Comparison of ENCODE assay signal across 12 mouse cellular contexts in genomic region chr7:98140597-98140996, GRCm38 (mm10). TPM values are rescaled to one million over a fixed set of nuclear protein-coding genes. Genes with fewer than 3 reads are reported as not detected.
A peak's percentile ranks its signal among the peaks of the same experiment; 100 is the strongest.
DNase-seq lines count a peak whose midpoint lies in the region; ATAC-seq and TF ChIP-seq lines count a peak whose summit lies in the region.
"Had no signal": no experiment of that assay in that cellular context is flagged by ENCODE, and none has a peak within 500 bp of the region (broad histone marks: within the 10 kb centered on the region; RNA-seq: fewer than 3 reads in every experiment).

No protein-coding gene starts in this region.

- H3K27ac ChIP-seq in forebrain, embryonic 14.5 days (ENCODE audit: low read depth, low read length), result 0 out of 2 replicates have a peak overlapping the region, but pooled peaks have one; percentile 21
- no peak overlapping the region for H3K27ac ChIP-seq in forebrain, postnatal 0 days (ENCODE audit: low read depth, low read length)
- H3K27ac ChIP-seq in hindbrain, embryonic 10.5 days, result 0 out of 2 replicates have a peak overlapping the region, but pooled peaks have one; percentile 35
- H3K27ac ChIP-seq in hindbrain, embryonic 11.5 days (ENCODE audit: low read depth, low read length), result no peak overlapping the region
- peak overlapping the region; percentile 59 for H3K27ac ChIP-seq in liver, embryonic 12.5 days
- H3K27ac ChIP-seq: midbrain, embryonic 12.5 days; neural tube, embryonic 12.5 days had no signal

- TF ChIP-seq CTCF in forebrain, postnatal 0 days (IDR thresholded peaks at IDR 0.05; ENCODE audit: low read depth), result no peak

- H3K4me3 ChIP-seq in forebrain, embryonic 14.5 days (ENCODE audit: low read depth, low read length), result no peak overlapping the region
- H3K4me3 ChIP-seq in forebrain, postnatal 0 days (ENCODE audit: low read depth, low read length), result no peak overlapping the region
- H3K4me3 ChIP-seq in hindbrain, embryonic 10.5 days, result no peak overlapping the region
- no peak overlapping the region for H3K4me3 ChIP-seq in hindbrain, embryonic 11.5 days (ENCODE audit: low read depth, low read length)
- H3K4me3 ChIP-seq in liver, embryonic 12.5 days, result no peak overlapping the region
- H3K4me3 ChIP-seq: midbrain, embryonic 12.5 days; neural tube, embryonic 12.5 days had no signal

- H3K27me3 ChIP-seq in forebrain, embryonic 14.5 days (replicated peaks; ENCODE audit: control insufficient read depth, insufficient read depth, low read length), result no peaks in the 10 kb centered on the region
- no peaks in the 10 kb centered on the region for H3K27me3 ChIP-seq in forebrain, postnatal 0 days (ENCODE audit: insufficient read depth, low read length)
- peaks cover 12% of the 10 kb centered on the region for H3K27me3 ChIP-seq in hindbrain, embryonic 10.5 days (ENCODE audit: insufficient read depth, poor library complexity, severe bottlenecking)
- H3K27me3 ChIP-seq in hindbrain, embryonic 11.5 days (ENCODE audit: control insufficient read depth, insufficient read depth, low read length), result no peaks in the 10 kb centered on the region
- no peaks in the 10 kb centered on the region for H3K27me3 ChIP-seq in liver, embryonic 12.5 days (replicated peaks)
- H3K27me3 ChIP-seq: neural tube, embryonic 12.5 days had no signal

- DNase-seq in forebrain, embryonic 14.5 days (ENCODE audit: low spot score), result no peak
- DNase-seq in forebrain, postnatal 0 days, result no peak
- DNase-seq in hindbrain, embryonic 10.5 days (ENCODE audit: low spot score), result no peak
- no peak for DNase-seq in hindbrain, embryonic 11.5 days (ENCODE audit: low spot score)
- peak; percentile 40 for DNase-seq in Muller cell, postnatal 12 days (ENCODE audit: inconsistent ontology term)
- DNase-seq in natural killer cell, adult 2 months (ENCODE audit: low spot score in 2 of 2), result no peak
- DNase-seq in frontal cortex, postnatal 25 days (ENCODE audit: low spot score in 2 of 2), result no peak
- DNase-seq: lung, adult 2 months had no signal

- no peaks in the 10 kb centered on the region for H3K9me3 ChIP-seq in forebrain, embryonic 14.5 days (replicated peaks; ENCODE audit: control insufficient read depth, low read length)
- H3K9me3 ChIP-seq in forebrain, postnatal 0 days (ENCODE audit: low read length), result no peaks in the 10 kb centered on the region
- no peaks in the 10 kb centered on the region for H3K9me3 ChIP-seq in hindbrain, embryonic 10.5 days
- H3K9me3 ChIP-seq in hindbrain, embryonic 11.5 days (ENCODE audit: control insufficient read depth, low read length), result no peaks in the 10 kb centered on the region
- H3K9me3 ChIP-seq in liver, embryonic 12.5 days (replicated peaks), result no peaks in the 10 kb centered on the region
- H3K9me3 ChIP-seq: G1E; midbrain, embryonic 12.5 days; neural tube, embryonic 12.5 days had no signal

- 58% methylated on average over 2 of the region's 2 CpGs for WGBS in forebrain, embryonic 14.5 days
- 25% methylated on average over 2 of the region's 2 CpGs for WGBS in forebrain, postnatal 0 days
- 57% methylated on average over 2 of the region's 2 CpGs for WGBS in hindbrain, embryonic 10.5 days
- WGBS in hindbrain, embryonic 11.5 days, result 54% methylated on average over 2 of the region's 2 CpGs
- WGBS in liver, embryonic 12.5 days (ENCODE audit: insufficient replicate concordance), result 4% methylated on average over 2 of the region's 2 CpGs

- no peak overlapping the region for H3K9ac ChIP-seq in forebrain, embryonic 14.5 days (ENCODE audit: low read length)
- H3K9ac ChIP-seq in forebrain, postnatal 0 days, result no peak overlapping the region
- no peak overlapping the region for H3K9ac ChIP-seq in hindbrain, embryonic 11.5 days (ENCODE audit: low read depth, low read length)
- H3K9ac ChIP-seq in liver, embryonic 12.5 days, result no peak overlapping the region
- H3K9ac ChIP-seq: midbrain, embryonic 12.5 days; neural tube, embryonic 12.5 days had no signal

- no peaks in the 10 kb centered on the region for H3K4me1 ChIP-seq in forebrain, embryonic 14.5 days (ENCODE audit: control insufficient read depth, insufficient read depth, low read length)
- H3K4me1 ChIP-seq in forebrain, postnatal 0 days (ENCODE audit: insufficient read depth), result no peaks in the 10 kb centered on the region
- H3K4me1 ChIP-seq in hindbrain, embryonic 10.5 days (replicated peaks), result peaks cover 57% of the 10 kb centered on the region
- H3K4me1 ChIP-seq in hindbrain, embryonic 11.5 days (replicated peaks; ENCODE audit: control insufficient read depth, insufficient read depth, low read length), result no peaks in the 10 kb centered on the region
- peaks cover 66% of the 10 kb centered on the region for H3K4me1 ChIP-seq in liver, embryonic 12.5 days

- no peak overlapping the region for H3K4me2 ChIP-seq in forebrain, embryonic 14.5 days (ENCODE audit: low read length)
- H3K4me2 ChIP-seq in forebrain, postnatal 0 days (ENCODE audit: low read depth), result no peak overlapping the region
- H3K4me2 ChIP-seq in hindbrain, embryonic 11.5 days (replicated peaks; ENCODE audit: low read depth, low read length), result no peak overlapping the region
- H3K4me2 ChIP-seq in liver, embryonic 12.5 days, result peak overlapping the region; percentile 10; the same call in 1 of the 2 replicates
- H3K4me2 ChIP-seq: midbrain, embryonic 12.5 days; neural tube, embryonic 12.5 days had no signal

- H3K36me3 ChIP-seq in forebrain, embryonic 14.5 days (ENCODE audit: control insufficient read depth, insufficient read depth, low read length), result 0 out of 2 replicates have a peak, but pooled peaks cover 3% of the 10 kb centered on the region
- no peaks in the 10 kb centered on the region for H3K36me3 ChIP-seq in forebrain, postnatal 0 days (ENCODE audit: insufficient read depth)
- H3K36me3 ChIP-seq in hindbrain, embryonic 10.5 days, result peaks cover 2% of the 10 kb centered on the region; the same call in 1 of the 2 replicates
- no peaks in the 10 kb centered on the region for H3K36me3 ChIP-seq in hindbrain, embryonic 11.5 days (ENCODE audit: control insufficient read depth, insufficient read depth, low read length)
- peaks cover 54% of the 10 kb centered on the region for H3K36me3 ChIP-seq in liver, embryonic 12.5 days
- H3K36me3 ChIP-seq: G1E; midbrain, embryonic 12.5 days had no signal

- ATAC-seq in forebrain, embryonic 14.5 days, result no peak
- no peak for ATAC-seq in forebrain, postnatal 0 days
- no peak for ATAC-seq in hindbrain, embryonic 11.5 days (ENCODE audit: low FRiP score)
- ATAC-seq in liver, embryonic 12.5 days, result peak; percentile 80

RNA-seq across cellular contexts. Expression of gene Omp, which starts 4.7 kb away (rescaled TPM):
- polyA plus RNA-seq in forebrain, embryonic 14.5 days (2014; fragmentation: Nextera tagmentation; extraction: Ambion mirVana), result 0.30 and 0.32 TPM in 2 replicates
- total RNA-seq in forebrain, postnatal 0 days (2014; rRNA removed), result 0.29 and 0.54 TPM in 2 replicates
- 0.31 and 0.38 TPM in 2 replicates for polyA plus RNA-seq in forebrain, postnatal 0 days (2015; fragmentation: Nextera tagmentation; extraction: Ambion mirVana)
- 0.07 and 0.13 TPM in 2 replicates for polyA plus RNA-seq in hindbrain, embryonic 10.5 days (2016; fragmentation: Nextera tagmentation; extraction: Ambion mirVana)
- polyA plus RNA-seq in hindbrain, embryonic 11.5 days (2014; fragmentation: Nextera tagmentation; extraction: Ambion mirVana), result 0.24 and 0.25 TPM in 2 replicates
- polyA plus RNA-seq in liver, embryonic 12.5 days (2016; fragmentation: Nextera tagmentation; extraction: Ambion mirVana), result 0.89 TPM in 2 replicates
- polyA plus RNA-seq: G1E; midbrain, embryonic 12.5 days had no signal

RNA-seq across cellular contexts. Expression of gene Myo7a, which starts 21.3 kb away (rescaled TPM):
- polyA plus RNA-seq in forebrain, embryonic 14.5 days (2014; fragmentation: Nextera tagmentation; extraction: Ambion mirVana), result 7.7 and 10.7 TPM in 2 replicates
- total RNA-seq in forebrain, postnatal 0 days (2014; rRNA removed), result 37.4 and 47.3 TPM in 2 replicates
- polyA plus RNA-seq in forebrain, postnatal 0 days (2015; fragmentation: Nextera tagmentation; extraction: Ambion mirVana), result 5.7 and 11.1 TPM in 2 replicates
- polyA plus RNA-seq in hindbrain, embryonic 10.5 days (2016; fragmentation: Nextera tagmentation; extraction: Ambion mirVana), result 17.3 and 21.2 TPM in 2 replicates
- 10.7 and 15.2 TPM in 2 replicates for polyA plus RNA-seq in hindbrain, embryonic 11.5 days (2014; fragmentation: Nextera tagmentation; extraction: Ambion mirVana)
- polyA plus RNA-seq in liver, embryonic 12.5 days (2016; fragmentation: Nextera tagmentation; extraction: Ambion mirVana), result 14.4 TPM in 2 replicates

RNA-seq across cellular contexts. Expression of gene Capn5, which starts 37.5 kb away (rescaled TPM):
- polyA plus RNA-seq in forebrain, embryonic 14.5 days (2014; fragmentation: Nextera tagmentation; extraction: Ambion mirVana), result 6.1 and 8.2 TPM in 2 replicates
- total RNA-seq in forebrain, postnatal 0 days (2014; rRNA removed), result 35.8 and 39.2 TPM in 2 replicates
- 21.3 and 22.6 TPM in 2 replicates for polyA plus RNA-seq in forebrain, postnatal 0 days (2015; fragmentation: Nextera tagmentation; extraction: Ambion mirVana)
- polyA plus RNA-seq in hindbrain, embryonic 10.5 days (2016; fragmentation: Nextera tagmentation; extraction: Ambion mirVana), result 5.6 and 9.9 TPM in 2 replicates
- 4.8 and 5.3 TPM in 2 replicates for polyA plus RNA-seq in hindbrain, embryonic 11.5 days (2014; fragmentation: Nextera tagmentation; extraction: Ambion mirVana)
- 20.0 and 23.5 TPM in 2 replicates for polyA plus RNA-seq in liver, embryonic 12.5 days (2016; fragmentation: Nextera tagmentation; extraction: Ambion mirVana)

RNA-seq across cellular contexts. Expression of gene B3gnt6, which starts 58.7 kb away (rescaled TPM):
- polyA plus RNA-seq in forebrain, embryonic 14.5 days (2014; fragmentation: Nextera tagmentation; extraction: Ambion mirVana), result 0.19 and 0.32 TPM in 2 replicates
- 0.08 and 0.19 TPM in 2 replicates for total RNA-seq in forebrain, postnatal 0 days (2014; rRNA removed)
- 0.26 and 0.63 TPM in 2 replicates for polyA plus RNA-seq in forebrain, postnatal 0 days (2015; fragmentation: Nextera tagmentation; extraction: Ambion mirVana)
- polyA plus RNA-seq in hindbrain, embryonic 10.5 days (2016; fragmentation: Nextera tagmentation; extraction: Ambion mirVana), result 0.10 TPM in 1 of 2 replicates, not detected in the other
- 0.10 and 0.20 TPM in 2 replicates for polyA plus RNA-seq in hindbrain, embryonic 11.5 days (2014; fragmentation: Nextera tagmentation; extraction: Ambion mirVana)
- polyA plus RNA-seq in liver, embryonic 12.5 days (2016; fragmentation: Nextera tagmentation; extraction: Ambion mirVana), result not detected in 2 replicates
- polyA plus RNA-seq: midbrain, embryonic 12.5 days had no signal

Comparison
In these comparisons a context has a peak if more than half of its experiments do, and no peak if none do; other contexts are left out.
1. H3K27ac ChIP-seq: peak in forebrain, embryonic 14.5 days (single experiment), hindbrain, embryonic 10.5 days (single experiment) and liver, embryonic 12.5 days (single experiment); none in forebrain, postnatal 0 days (single experiment) and hindbrain, embryonic 11.5 days (single experiment).